Mouse (Mus musculus) heart, postnatal 0 days (tissue): ENCODE data around the gene Gm47841. TPM values are rescaled to one million over a fixed set of nuclear protein-coding genes. Genes with fewer than 3 reads are reported as not detected.

Experiments
- ATAC-seq: fragments of 200-750 bp; cut with Nextera tagmentation; 2 replicates; pipeline ENCODE4 v1.8.0; 2017; ENCODE audit warnings: low read depth, moderate number of reproducible peaks, moderate library complexity; ENCODE audit not compliant: insufficient read depth
- DNase-seq: peaks from one replicate; pipeline ENCODE4 v3.0.0-alpha.2; 2016; ENCODE audit warnings: low spot score
- H3K27ac ChIP-seq: fragments of 300-500 bp; sonication (generic); 2 replicates; pipeline ENCODE4 v1.5.1; 2014; ENCODE audit warnings: low read depth, mild to moderate bottlenecking
- H3K27me3 ChIP-seq: fragments of 300-500 bp; sonication (generic); 2 replicates; pipeline ENCODE4 v1.6.1; 2014; ENCODE audit warnings: low read length, mixed read lengths; ENCODE audit not compliant: control insufficient read depth, insufficient read depth
- H3K36me3 ChIP-seq: fragments of 300-500 bp; sonication (generic); replicated peaks from 2 replicates; pipeline ENCODE4 v1.6.1; 2014; ENCODE audit warnings: low read length, mixed read lengths; ENCODE audit not compliant: control insufficient read depth, insufficient read depth
- H3K4me1 ChIP-seq: fragments of 300-500 bp; sonication (generic); 2 replicates; pipeline ENCODE4 v1.6.1; 2014; ENCODE audit warnings: antibody characterized with exemption; ENCODE audit not compliant: control insufficient read depth, insufficient read depth
- H3K4me2 ChIP-seq: fragments of 300-500 bp; sonication (generic); 2 replicates; pipeline ENCODE4 v1.6.1; 2014; ENCODE audit warnings: low read depth, mild to moderate bottlenecking, low read length, moderate library complexity
- H3K4me3 ChIP-seq: fragments of 300-500 bp; sonication (generic); 2 replicates; pipeline ENCODE4 v1.5.1; 2014; ENCODE audit warnings: low read depth, low read length
- H3K9ac ChIP-seq: fragments of 300-500 bp; sonication (generic); replicated peaks from 2 replicates; pipeline ENCODE4 v1.6.1; 2014; ENCODE audit warnings: low read depth, low read length, mixed read lengths
- H3K9me3 ChIP-seq: fragments of 300-500 bp; sonication (generic); replicated peaks from 2 replicates; pipeline ENCODE4 v1.6.1; 2016; ENCODE audit warnings: low read length; ENCODE audit not compliant: control insufficient read depth
- CTCF ChIP-seq: IDR thresholded peaks from 2 replicates; pipeline ENCODE4 v1.5.1; 2016; ENCODE audit warnings: antibody characterized with exemption, control low read depth, low read depth
- EP300 ChIP-seq: IDR thresholded peaks from 2 replicates; pipeline ENCODE4 v1.6.1; 2016; ENCODE audit warnings: antibody characterized with exemption, low read depth
- WGBS: fragments of 180-500 bp; shearing (Covaris S2); extraction: QIAGEN DNeasy Blood & Tissue Kit; methylation state at CpG from one replicate; pipeline ENCODE4 v1.1.7; 2014; 5-methylcytosine and 5-hydroxymethylcytosine counted together
- polyA plus RNA-seq: library from polyadenylated mRNA; unstranded; fragments of >200 nt; fragmentation: Nextera tagmentation; extraction: Ambion mirVana; gene quantifications from 2 replicates; pipeline ENCODE4 v1.2.1, GENCODE M21; 2015
- total RNA-seq: library from RNA; depleted of rRNA; stranded (reverse); fragments of >200 nt; gene quantifications from 2 replicates; pipeline ENCODE4 v1.2.3, GENCODE M21; 2014; ENCODE audit warnings: low replicate concordance

Gm47841 gene
- total and polyA plus RNA-seq, 2 experiments from 2014 or later: not detected

- H3K9me3 ChIP-seq: no peaks in the 10 kb centered on the region
- no peak for ATAC-seq
- H3K4me2 ChIP-seq: no peak overlapping the region
- no peak overlapping the region for H3K9ac ChIP-seq
- 0 out of 2 replicates have a peak overlapping the region, but pooled peaks have one; percentile 20 for H3K27ac ChIP-seq
- 0 out of 2 replicates have a peak, but pooled peaks cover 10% of the 10 kb centered on the region for H3K4me1 ChIP-seq
- DNase-seq: no peak
- H3K27me3 ChIP-seq: no peaks in the 10 kb centered on the region
- H3K4me3 ChIP-seq: no peak overlapping the region
- WGBS: 58% methylated on average over 7 of the region's 9 CpGs
- no peak for TF ChIP-seq CTCF
- no peak for TF ChIP-seq EP300
- H3K36me3 ChIP-seq: no peaks in the 10 kb centered on the region
Measured at GRCm38 (mm10) chr15:101066920-101067696, 19.9 kb upstream of the Gm47841 start.

GRCm38 (mm10) chr15:101066364-101066847, 19.2 kb upstream of the Gm47841 start:
- H3K9ac ChIP-seq: no peak overlapping the region
- 48% methylated on average over 6 of the region's 6 CpGs for WGBS
- no peak for TF ChIP-seq EP300
- TF ChIP-seq CTCF: no peak

GRCm38 (mm10) chr15:101065069-101065468, 17.9 kb upstream of the Gm47841 start:
- DNase-seq (no peak), ATAC-seq (peak; percentile 28; the same call in 1 of the 2 replicates)
- H3K36me3 ChIP-seq: no peaks in the 10 kb centered on the region
- TF ChIP-seq CTCF (no peak), EP300 (0 out of 2 replicates have a peak, but pooled peaks have one; percentile 37)
- no peak overlapping the region for H3K4me3 ChIP-seq
- no peak overlapping the region for H3K9ac ChIP-seq
- H3K9me3 ChIP-seq: no peaks in the 10 kb centered on the region
- WGBS: 51% methylated on average over 6 of the region's 6 CpGs
- peaks cover 1% of the 10 kb centered on the region; the same call in 1 of the 2 replicates for H3K27me3 ChIP-seq
- H3K4me1 ChIP-seq: 0 out of 2 replicates have a peak, but pooled peaks cover 10% of the 10 kb centered on the region
- no peak overlapping the region for H3K4me2 ChIP-seq
- H3K27ac ChIP-seq: no peak overlapping the region

More at GRCm38 (mm10) chr15:101066364-101066847, 19.2 kb upstream of the Gm47841 start:
- H3K9me3 ChIP-seq: no peaks in the 10 kb centered on the region
- ATAC-seq (no peak), DNase-seq (no peak)
- no peaks in the 10 kb centered on the region for H3K36me3 ChIP-seq
- H3K27me3 ChIP-seq: no peaks in the 10 kb centered on the region
- H3K4me1 ChIP-seq: 0 out of 2 replicates have a peak, but pooled peaks cover 10% of the 10 kb centered on the region
- H3K27ac ChIP-seq: 0 out of 2 replicates have a peak overlapping the region, but pooled peaks have one; percentile 11
- no peak overlapping the region for H3K4me3 ChIP-seq
- H3K4me2 ChIP-seq: no peak overlapping the region

- Histone ChIP-seq H3K9me3 (no peaks in the 10 kb centered on the region), H3K4me3 (no peak overlapping the region), H3K36me3 (no peaks in the 10 kb centered on the region), H3K27me3 (peaks cover 16% of the 10 kb centered on the region), H3K9ac (no peak overlapping the region), H3K4me2 (no peak overlapping the region), H3K27ac (no peak overlapping the region), H3K4me1 (0 out of 2 replicates have a peak, but pooled peaks cover 7% of the 10 kb centered on the region)
- TF ChIP-seq CTCF: no peak
- no peak for TF ChIP-seq EP300
- DNase-seq: no peak
- WGBS: 71% methylated on average over 11 of the region's 11 CpGs
- no peak for ATAC-seq
Measured at GRCm38 (mm10) chr15:101060280-101060852, 13.2 kb upstream of the Gm47841 start.

GRCm38 (mm10) chr15:101059570-101060279, 12.5 kb upstream of the Gm47841 start:
- no peak overlapping the region for H3K4me3 ChIP-seq
- no peaks in the 10 kb centered on the region for H3K36me3 ChIP-seq
- ATAC-seq: no peak
- H3K4me1 ChIP-seq: 0 out of 2 replicates have a peak, but pooled peaks cover under 1% of the 10 kb centered on the region
- no peak overlapping the region for H3K4me2 ChIP-seq
- H3K27ac ChIP-seq: no peak overlapping the region
- no peaks in the 10 kb centered on the region for H3K9me3 ChIP-seq
- 52% methylated on average over 9 of the region's 9 CpGs for WGBS
- H3K27me3 ChIP-seq: peaks cover 22% of the 10 kb centered on the region
- DNase-seq: no peak
- no peak overlapping the region for H3K9ac ChIP-seq
- no peak for TF ChIP-seq CTCF
- TF ChIP-seq EP300: no peak
